Mouse (Mus musculus): ENCODE results near the gene Setd1a.
"Not testable (repeated sequence)": the region's sequence is repeated elsewhere in the genome, so short reads cannot be mapped to it uniquely, and the experiment has no call there.

- not testable (repeated sequence) for TF ChIP-seq TAL1 (conservative IDR thresholded peaks at IDR 0.05; ENCODE audit: low read depth, low read length); CTCF (IDR thresholded peaks at IDR 0.05; ENCODE audit: low read depth, low read length); GATA1 (IDR thresholded peaks at IDR 0.05; ENCODE audit: borderline replicate concordance, low read length); POLR2AphosphoS5 (IDR thresholded peaks at IDR 0.05; ENCODE audit: insufficient replicate concordance, low read depth, low read length)
These were observed 63.6 kb downstream of the Setd1a start for GRCm38 (mm10) chr7:127840031-127840430.

All from G1E (cell line).